Mouse (Mus musculus): ENCODE data around the gene Kcns1. TPM values are rescaled to one million over a fixed set of nuclear protein-coding genes. Genes with fewer than 3 reads are reported as not detected.

The Kcns1 gene
- polyA plus RNA-seq, 3 experiments from 2014 or later = not detected

DNA sequence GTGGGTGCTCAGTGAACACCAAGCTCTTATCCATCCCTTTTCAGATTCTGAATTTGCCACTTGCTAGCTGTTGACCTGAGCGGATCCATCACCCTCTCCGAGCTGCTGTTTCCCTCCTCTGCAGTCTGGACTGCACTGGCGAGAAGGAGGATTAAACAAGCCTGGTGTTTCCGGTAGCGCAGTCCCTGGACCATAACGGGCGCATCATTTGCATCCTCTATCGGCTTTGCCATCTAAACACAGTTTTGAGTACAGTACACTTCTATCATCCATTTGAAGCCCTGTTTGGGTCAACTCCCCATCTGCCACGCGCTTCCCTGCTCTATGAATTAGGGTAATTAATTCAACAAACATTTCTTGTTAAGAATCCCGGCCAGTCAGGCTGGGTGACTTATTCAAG is 587 bp downstream of the Kcns1 start:
- no peak for ATAC-seq

- peak; percentile 50 for ATAC-seq
Measured at GRCm38 (mm10) chr2:164168571-164168946, 2.4 kb downstream of the Kcns1 start.

DNA sequence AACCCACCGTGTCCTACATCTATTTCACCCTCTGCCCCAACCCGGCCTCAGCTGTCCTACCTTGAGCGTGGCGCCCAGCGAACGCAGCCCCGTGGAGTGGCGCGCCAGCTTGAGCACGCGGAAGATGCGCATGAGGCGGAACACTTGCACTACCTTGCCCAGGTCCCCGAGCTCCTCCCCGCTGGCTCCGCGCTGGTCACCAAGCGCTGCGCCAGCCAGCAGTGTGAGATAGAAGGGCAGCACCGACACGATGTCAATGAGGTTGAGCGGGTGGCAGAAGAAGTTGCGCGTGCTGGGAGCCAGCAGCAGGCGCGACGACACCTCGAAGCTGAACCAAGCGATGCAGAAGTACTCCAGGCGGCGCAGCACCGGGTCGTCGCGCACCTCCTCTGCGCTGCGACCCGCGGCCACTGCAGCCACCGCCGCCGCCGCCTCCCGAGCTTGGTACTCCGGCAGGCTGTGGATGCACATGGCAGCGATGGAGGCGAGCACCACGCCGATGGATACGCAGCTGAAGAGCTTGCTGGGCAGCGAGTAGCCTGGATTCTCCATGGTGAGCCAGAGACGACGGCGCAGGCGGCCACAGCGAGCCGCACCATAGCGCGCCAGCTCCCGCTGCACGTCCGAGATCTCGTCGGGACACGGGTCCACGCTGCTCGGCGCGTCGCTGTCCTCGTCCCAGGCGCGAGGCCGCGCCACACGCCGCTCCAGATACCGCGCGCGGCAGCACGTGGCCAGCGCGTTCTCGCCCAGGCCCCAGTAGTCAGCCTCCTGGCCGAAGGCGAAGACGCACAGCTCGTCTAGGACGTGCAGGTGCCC is 3.0 kb downstream of the Kcns1 start:
- no peak for ATAC-seq

DNA sequence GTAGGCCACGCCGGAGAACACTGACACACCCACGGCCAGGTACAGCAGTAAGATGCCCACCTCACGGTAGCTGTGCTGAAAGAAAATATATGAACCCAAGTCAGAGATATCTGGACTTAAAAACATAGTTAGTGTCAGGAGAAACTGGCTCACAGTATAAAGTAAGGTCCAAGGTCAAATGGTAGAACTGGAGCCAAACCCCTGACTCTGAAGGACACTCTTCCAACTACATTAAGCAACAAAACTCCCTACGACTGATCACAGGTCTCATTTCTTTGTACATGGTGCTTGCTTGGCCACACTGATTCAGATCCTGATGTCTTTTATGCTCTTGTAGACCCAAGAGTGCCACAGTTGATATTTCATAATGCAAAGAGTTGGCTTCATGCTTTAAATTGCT is 6.0 kb downstream of the Kcns1 start:
- no peak for ATAC-seq

- ATAC-seq = no peak
Measured at GRCm38 (mm10) chr2:164161515-164162055, 9.3 kb downstream of the Kcns1 start.

DNA sequence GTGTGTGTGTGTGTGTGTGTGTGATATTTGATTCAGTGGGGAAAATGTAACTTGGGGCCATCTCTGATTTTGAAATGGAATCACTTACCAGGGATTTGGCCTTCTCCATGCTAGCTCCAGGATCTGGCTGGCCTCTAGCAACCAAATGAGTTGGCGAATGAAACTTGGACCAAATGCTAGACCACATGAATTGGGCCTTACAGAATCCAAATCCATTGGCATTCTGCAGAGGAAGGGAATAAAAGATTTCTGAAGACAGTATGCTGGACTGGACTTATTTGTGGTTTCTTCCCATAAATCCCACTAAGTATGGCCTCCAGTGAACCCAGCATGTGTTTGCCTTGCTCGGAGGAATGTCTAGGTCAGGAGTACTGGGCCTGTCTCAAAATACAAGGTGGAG is 12.1 kb downstream of the Kcns1 start:
- no peak for ATAC-seq

GRCm38 (mm10) chr2:164156158-164156557 is 14.8 kb downstream of the Kcns1 start:
- ATAC-seq = no peak

DNA sequence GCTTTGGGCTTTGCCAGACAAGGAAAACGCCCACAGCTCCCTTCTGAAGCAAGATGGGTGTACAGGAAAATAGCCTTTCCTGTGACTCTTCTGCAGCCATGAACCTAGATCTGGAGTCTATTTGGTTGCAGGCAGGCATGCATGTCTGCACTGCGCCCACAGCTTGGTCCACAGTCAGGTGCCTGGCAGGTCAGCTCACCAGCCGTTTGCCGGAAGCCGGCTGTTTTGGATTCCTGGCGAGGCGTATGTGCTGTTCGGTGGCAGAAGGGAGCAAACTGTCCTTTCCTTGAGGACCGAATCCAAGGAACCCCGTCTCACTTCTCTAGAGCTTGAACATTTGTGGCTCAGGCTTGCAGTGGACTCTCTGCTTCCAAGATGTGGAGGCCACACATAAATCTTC is 16.9 kb downstream of the Kcns1 start:
- ATAC-seq = no peak

- no peak for ATAC-seq
Measured at GRCm38 (mm10) chr2:164152341-164152740, 18.6 kb downstream of the Kcns1 start.

DNA sequence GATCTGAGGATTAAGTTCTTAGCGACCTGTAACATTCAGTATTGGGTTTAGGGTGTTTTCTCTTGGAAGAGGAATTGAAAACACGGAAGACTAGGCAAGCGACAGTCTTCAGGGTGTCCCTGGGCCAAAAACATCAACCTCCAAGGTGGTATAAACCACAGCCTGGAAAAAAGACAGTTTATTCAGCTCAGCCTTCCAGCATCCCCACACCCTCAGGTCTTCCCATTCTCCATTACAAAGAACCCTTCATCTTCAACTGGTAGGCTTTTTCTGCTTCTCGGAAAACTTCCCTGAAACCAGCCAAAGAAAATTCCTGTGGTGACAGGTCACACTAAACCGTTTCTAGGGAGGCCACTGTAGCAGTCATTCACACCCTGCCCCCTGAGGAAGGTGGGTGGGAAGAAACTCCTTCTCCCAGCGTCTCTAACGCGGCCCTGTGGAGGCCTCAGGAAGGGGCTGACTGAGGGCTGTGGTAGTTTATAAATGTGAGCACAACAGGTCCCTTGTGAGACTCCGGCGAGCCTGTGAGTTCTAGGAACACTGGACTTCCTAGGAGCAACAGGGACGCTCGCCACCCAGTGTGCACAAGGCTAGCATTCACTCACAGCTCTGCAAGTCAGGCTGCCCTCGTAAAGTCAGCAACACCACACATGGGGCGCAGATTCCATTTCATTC is 20.7 kb downstream of the Kcns1 start:
- no peak for ATAC-seq

DNA sequence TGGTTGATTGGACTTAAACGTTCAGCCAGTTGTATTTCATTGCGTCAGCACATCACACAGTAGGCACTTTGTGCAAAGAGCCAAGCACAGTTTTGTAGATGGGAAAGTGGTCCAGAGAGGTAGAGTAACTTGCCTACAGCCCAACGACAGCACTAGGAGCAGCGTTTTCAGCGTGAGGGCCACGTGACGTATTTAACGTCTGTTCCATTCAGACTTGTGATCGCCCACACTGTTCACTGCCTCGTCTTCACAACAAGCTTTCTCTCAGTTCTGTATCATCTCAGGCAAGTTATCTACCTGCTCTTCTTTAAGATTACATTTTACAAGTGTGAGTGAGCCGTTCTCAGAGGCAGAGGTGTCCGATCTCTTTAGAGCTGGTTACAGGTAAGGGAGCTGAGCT is 24.4 kb downstream of the Kcns1 start:
- no peak for ATAC-seq

DNA sequence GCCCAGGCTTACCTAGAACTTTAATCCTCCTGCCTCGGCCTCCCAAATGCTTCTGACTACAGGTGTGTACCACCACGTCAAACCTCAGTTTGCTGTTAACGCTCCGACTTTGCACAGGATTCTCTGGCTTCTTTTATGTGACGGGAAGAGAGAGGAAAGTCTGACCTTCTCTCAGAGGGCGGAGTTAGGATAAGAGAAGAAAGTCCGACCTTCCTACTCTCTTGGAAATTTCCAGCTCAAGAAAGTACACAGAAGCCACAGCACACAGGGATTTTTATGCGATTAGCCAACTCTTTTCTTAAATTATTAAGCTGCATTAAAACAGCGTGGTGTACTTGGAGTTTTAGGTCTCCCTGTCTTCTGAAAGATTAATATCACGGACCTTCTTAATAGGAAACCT is 26.4 kb downstream of the Kcns1 start:
- ATAC-seq = no peak

GRCm38 (mm10) chr2:164144025-164144424 is 26.9 kb downstream of the Kcns1 start:
- ATAC-seq = no peak

- no peak for ATAC-seq
Measured at GRCm38 (mm10) chr2:164142021-164142420, 28.9 kb downstream of the Kcns1 start.

GRCm38 (mm10) chr2:164137754-164138153 is 33.2 kb downstream of the Kcns1 start:
- no peak for ATAC-seq

GRCm38 (mm10) chr2:164136393-164136792 is 34.5 kb downstream of the Kcns1 start:
- ATAC-seq = no peak

- no peak for ATAC-seq
Measured at GRCm38 (mm10) chr2:164135367-164135766, 35.5 kb downstream of the Kcns1 start.

DNA sequence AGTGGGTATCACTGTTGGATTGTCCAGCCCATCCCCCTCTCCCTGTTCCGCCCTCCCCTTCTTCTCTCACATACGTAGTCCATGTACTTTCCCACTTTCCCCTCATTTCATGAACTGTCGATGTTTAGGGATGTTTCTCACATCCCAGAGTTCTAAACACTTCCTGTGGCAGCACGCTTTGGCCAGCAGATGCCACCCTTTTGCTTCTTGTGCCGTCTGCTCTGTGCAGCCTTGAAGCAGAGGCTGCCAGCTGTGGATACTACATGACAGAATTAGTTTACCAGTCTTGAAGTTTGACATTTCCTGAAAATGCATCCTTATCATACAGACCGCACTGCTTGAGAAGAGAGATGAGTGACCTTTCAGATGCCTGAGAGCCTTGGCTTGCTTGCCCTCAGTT is 36.4 kb downstream of the Kcns1 start:
- no peak for ATAC-seq

DNA sequence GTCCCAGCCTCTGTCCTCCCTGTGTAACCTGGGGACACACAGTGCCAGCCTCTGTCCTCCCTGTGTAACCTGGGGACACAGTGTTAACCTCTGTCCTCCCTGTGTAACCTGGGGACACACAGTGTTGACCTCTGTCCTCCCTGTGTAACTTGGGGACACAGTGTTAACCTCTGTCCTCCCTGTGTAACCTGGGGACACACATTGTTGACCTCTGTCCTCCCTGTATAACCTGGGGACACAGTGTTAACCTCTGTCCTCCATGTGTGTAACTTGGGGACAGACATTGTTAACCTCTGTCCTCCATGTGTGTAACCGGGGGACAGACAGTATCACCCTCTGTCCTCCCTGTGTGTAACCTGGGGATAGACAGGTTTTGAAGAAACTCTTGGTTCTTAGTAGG is 39.3 kb downstream of the Kcns1 start:
- no peak for ATAC-seq

DNA sequence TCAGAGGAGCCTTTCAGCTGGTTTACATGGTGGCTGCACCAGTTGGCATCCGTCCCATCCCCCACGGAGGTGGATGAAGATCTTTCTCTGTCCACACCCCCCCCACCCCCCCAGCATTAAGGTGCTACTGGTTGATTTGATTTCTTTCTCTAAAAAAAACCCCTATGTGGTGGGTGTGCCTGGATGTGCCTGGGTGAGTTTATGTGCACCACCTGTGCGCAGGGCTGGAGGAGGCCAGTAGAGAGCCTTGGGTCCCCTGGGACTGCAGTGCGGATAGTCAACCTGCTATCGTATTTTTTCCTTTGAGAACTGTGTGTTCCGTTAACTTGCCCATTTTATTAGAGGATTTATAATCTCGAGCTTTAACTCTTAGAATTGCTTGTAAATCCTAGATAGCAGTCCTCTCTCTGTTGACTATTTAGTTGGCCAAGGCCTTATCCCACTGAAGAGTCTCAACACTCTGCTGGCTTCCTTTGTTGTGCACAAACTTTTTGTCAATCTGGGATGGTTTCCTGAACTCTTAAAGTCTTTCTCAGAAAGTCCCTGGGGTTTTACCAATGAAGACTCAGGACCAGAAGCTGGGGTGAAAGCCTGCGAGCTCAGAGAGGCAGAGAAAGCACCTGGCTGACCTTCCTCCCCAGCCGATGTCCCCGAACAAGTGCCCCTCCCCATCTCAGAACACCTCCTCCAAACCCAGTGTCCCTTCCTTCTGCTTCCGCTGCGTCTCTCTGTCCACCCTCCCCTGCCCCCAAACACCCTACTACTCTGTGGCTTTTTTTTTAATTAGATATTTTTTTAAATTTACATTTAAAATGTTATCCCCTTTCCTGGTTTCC is 42.1 kb downstream of the Kcns1 start:
- no peak for ATAC-seq

DNA sequence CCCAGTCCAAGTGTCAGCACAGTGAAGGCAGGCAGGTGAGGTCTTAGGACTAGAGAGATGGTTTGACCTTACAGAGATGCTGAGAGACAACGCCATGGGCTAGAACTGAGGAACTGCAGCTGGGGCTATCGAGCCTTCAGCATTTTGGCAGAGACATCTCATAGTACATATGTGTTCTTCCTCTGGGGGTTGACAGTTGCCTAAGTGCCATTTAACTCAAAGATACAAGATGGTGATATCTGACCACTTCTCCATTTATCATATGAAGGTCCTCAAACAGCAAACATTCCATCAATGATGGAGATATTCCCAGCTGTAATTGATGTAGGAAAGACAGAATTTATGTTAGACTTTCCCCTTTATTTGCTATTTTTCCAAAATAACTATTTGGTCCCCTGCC is 43.6 kb downstream of the Kcns1 start:
- ATAC-seq = no peak

- no peak for ATAC-seq
Measured at GRCm38 (mm10) chr2:164126533-164126955, 44.4 kb downstream of the Kcns1 start.

DNA sequence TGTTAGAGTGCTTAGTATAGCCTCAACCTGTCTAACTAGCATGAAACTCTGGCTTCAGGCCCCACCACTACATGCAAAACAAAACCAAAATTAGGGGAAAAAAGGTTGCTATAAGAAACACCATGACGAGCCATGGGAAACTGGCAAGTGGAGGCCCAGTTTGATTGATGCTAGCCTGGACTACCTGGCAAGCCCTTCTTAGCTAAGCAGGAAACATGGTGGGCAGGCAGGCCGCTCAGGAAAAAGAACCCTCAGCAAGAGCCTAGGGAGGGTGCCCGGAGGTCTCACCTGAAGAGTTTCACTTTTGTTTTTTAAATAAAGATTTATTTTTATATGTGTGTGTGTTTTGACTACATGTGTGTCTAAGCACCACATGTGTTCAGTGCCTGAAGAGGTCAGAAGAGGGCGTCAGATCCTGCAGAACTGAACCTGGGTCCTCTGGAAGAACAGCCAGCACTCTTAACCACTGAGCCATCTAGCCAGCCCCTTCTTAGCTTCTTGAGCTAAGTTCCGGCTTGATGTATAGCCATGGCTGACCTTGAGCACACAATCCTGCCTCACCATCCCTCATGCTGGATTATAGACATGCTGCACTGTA is 47.6 kb downstream of the Kcns1 start:
- no peak for ATAC-seq
